Mouse (Mus musculus): ENCODE measurements around the gene Mief1. TPM values are rescaled to one million over a fixed set of nuclear protein-coding genes. Genes with fewer than 3 reads are reported as not detected.

Gene Mief1
- total RNA-seq, 4 experiments from 2014 or later: 25.6 to 28.6 (median 26.4) TPM

- no peak for DNase-seq (ENCODE audit: low spot score in 2 of 2)
Measured at GRCm38 (mm10) chr15:80261100-80261499, 27.3 kb downstream of the Mief1 start.

DNA sequence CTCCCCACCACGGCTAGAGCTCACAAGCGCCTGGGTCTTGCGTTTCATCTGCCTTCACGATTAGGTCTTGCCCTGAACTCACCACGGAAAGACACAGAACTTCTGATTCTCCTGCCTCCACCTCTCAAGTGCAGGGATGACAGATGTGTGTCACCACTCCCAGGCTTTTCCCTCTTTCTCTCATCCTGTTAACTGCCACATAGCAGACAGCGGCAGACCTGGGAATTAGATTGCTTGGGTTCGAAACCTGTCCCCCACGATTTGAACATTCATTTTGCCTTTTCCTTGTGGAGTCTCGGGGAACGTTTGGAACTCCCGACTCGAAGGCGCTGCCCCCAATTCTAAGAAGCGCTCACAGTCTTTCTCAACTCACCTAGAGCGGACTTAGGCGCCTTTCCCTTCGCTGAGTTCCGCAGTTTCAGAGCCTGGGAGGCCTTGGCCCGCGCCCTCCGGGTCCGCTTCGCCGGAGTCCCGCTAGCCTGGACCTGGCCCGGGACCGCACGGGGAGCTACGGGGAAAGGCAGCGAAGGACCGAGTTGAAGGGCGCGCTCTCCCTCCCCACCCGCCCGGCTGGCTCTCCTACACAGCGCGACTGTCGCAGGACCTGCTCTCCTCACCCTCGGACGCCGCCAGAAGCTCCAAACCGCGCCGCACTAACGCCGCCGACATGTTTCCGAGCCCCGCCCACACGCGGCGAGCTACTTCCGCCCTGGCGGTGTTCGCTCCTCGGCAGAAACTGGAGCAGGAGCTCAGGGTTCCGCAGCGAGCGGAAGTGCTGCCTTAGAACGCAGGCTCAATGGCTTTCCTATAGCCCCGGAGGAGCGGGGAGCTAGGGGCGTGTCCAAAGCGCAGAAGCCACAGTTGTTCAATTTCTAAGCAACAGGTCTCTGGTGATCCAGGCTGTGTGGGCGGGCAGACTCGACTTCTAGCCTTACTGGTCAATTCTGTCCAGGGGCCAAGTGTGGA, 30.1 kb downstream of the Mief1 start, which contains the start of gene Rps19bp1:
Rps19bp1 (minus strand) TSS at position 706 of the 966 bp plus-strand sequence.
- DNase-seq (ENCODE audit: low spot score in 2 of 2): peak; percentile 68 to 79

- DNase-seq (ENCODE audit: low spot score in 2 of 2): peak; percentile 41 to 46
Measured at GRCm38 (mm10) chr15:80266281-80266680, 32.5 kb downstream of the Mief1 start.

GRCm38 (mm10) chr15:80271858-80272396, 38.1 kb downstream of the Mief1 start:
- DNase-seq (ENCODE audit: low spot score in 2 of 2): no peak

- no peak for DNase-seq (ENCODE audit: low spot score in 2 of 2)
Measured at GRCm38 (mm10) chr15:80277107-80277506, 43.3 kb downstream of the Mief1 start.

GRCm38 (mm10) chr15:80277625-80278024, 43.8 kb downstream of the Mief1 start:
- no peak for DNase-seq (ENCODE audit: low spot score in 2 of 2)

GRCm38 (mm10) chr15:80278121-80278759, 44.4 kb downstream of the Mief1 start:
- DNase-seq (ENCODE audit: low spot score in 2 of 2): no peak

- no peak for DNase-seq (ENCODE audit: low spot score in 2 of 2)
Measured at GRCm38 (mm10) chr15:80279053-80279452, 45.2 kb downstream of the Mief1 start.

GRCm38 (mm10) chr15:80280646-80281045, 46.8 kb downstream of the Mief1 start:
- no peak for DNase-seq (ENCODE audit: low spot score in 2 of 2)

DNA sequence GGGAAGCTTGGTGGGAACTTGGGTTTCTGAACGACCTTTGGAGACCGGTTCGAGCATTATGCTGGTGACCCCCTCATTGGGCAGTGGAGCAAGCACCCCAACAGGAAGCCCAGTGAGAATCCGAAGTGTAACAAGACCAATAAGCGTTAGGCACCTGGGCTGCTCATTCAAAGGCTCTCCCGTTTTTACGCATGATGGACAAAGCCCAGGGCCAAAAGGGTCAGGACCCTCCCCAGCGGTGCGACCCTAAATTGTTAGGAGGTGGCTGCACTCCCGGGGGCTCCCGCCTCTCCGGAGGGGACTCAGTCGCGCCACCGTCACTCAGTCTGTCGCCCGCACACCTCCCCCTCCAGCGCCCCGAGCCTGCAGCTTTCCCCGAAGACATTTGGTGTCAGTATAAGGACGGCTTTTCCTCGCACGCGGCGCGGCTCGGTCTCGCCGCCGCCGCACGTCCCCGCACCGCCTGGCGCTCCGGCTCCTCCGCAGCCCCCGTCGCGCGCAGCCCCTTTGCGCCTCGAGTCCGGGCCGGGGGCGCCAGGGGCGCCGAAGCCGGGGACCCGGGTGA, 53.1 kb downstream of the Mief1 start, which contains the start of gene Cacna1i:
Cacna1i (plus strand) TSS at position 388 of the 565 bp plus-strand sequence.
- DNase-seq (ENCODE audit: low spot score in 2 of 2): no peak

GRCm38 (mm10) chr15:80288036-80288435, 54.2 kb downstream of the Mief1 start:
- DNase-seq (ENCODE audit: low spot score in 2 of 2): no peak

DNA sequence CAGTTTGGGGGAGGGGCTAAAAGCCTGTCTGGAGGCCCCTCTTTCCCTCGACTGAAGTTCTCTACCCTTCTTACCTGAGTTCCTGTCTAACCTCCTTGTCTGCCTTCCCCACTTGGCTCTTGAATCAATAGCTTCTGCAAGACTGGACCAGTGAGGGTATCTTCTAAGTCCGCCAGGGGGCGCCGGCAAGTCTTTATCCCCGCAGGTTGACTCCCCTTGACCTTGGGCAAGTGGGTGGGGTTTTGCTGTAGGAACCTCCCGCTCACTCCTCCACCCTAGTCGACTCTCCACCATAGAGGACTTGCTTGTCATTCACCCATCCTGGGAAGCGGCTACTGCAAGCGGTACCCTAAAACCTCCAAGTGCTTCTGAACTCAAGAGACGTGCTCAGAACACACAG, 55.6 kb downstream of the Mief1 start:
- DNase-seq (ENCODE audit: low spot score in 2 of 2): peak; percentile 32 to 42

DNA sequence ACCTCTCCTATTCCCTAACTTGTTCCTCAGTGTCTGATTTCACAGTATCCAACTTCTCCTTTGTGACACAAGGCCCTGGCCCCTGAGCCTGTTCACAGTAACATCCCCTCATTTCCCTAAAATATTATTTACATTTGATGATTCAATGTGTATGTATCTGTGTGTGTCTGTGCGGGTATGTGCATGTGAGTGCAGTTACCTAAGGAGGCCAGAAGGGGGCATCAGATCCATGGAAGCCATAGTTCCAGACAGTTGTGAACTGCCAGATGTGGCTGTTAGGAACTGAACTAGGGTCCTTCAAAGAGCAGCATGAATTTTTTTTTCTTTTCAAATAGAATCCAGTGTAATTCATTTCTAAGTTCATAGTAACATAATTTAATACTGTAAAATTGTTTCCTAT, 63.3 kb downstream of the Mief1 start:
- DNase-seq (ENCODE audit: low spot score in 2 of 2): no peak

Other genes starting within 250 kb of the Mief1 start
- 10 to 100 TPM in 3 of 4 experiments, 1 to 10 TPM in 1; 8.3 to 16.9 (median 12.9) TPM for gene Pdgfb, start 219.0 kb upstream of the Mief1 start, total RNA-seq (2022)
- 10 to 100 TPM; 54.5 to 72.8 (median 61.1) TPM for gene Syngr1, start 142.7 kb upstream of the Mief1 start, total RNA-seq (2022)
- gene Rpl3, start 142.2 kb upstream of the Mief1 start, total RNA-seq (2022): 10 to 100 TPM; 23.1 to 56.7 (median 39.7) TPM
- gene Tab1, start 100.9 kb upstream of the Mief1 start, total RNA-seq (2022): 10 to 100 TPM; 11.5 to 13.6 (median 12.8) TPM
- gene Mgat3, start 60.3 kb upstream of the Mief1 start, total RNA-seq (2022): 1 to 10 TPM in 1 of 4 experiments, under 1 TPM in 3; 0.29 to 1.1 (median 0.75) TPM
- 10 to 100 TPM in 2 of 4 experiments, 1 to 10 TPM in 2; 3.3 to 22.6 (median 9.7) TPM for gene AC140267.1, start 1.8 kb downstream of the Mief1 start, total RNA-seq (2022)
- 100 to 1,000 TPM; 130 to 146 (median 141) TPM for gene Atf4, start 21.2 kb downstream of the Mief1 start, total RNA-seq (2022)
- 10 to 100 TPM; 12.2 to 15.4 (median 12.8) TPM for gene Rps19bp1, start 30.3 kb downstream of the Mief1 start, total RNA-seq (2022)
- gene Cacna1i, start 53.2 kb downstream of the Mief1 start, total RNA-seq (2022): 1 to 10 TPM in 1 of 4 experiments, under 1 TPM in 3; 0.15 to 1.9 (median 0.38) TPM